Mouse (Mus musculus) fat pad, adult 2 months (tissue): ENCODE measurements around the gene Ppm1j.
"Not testable (repeated sequence)": the region's sequence is repeated elsewhere in the genome, so short reads cannot be mapped to it uniquely, and the experiment has no call there.

Experiments
- DNase-seq: peaks from one replicate; pipeline ENCODE4 v3.0.0-alpha.2; 2011; ENCODE audit warnings: low read depth, low spot score; ENCODE audit errors: extremely low read depth

Ppm1j gene

DNA sequence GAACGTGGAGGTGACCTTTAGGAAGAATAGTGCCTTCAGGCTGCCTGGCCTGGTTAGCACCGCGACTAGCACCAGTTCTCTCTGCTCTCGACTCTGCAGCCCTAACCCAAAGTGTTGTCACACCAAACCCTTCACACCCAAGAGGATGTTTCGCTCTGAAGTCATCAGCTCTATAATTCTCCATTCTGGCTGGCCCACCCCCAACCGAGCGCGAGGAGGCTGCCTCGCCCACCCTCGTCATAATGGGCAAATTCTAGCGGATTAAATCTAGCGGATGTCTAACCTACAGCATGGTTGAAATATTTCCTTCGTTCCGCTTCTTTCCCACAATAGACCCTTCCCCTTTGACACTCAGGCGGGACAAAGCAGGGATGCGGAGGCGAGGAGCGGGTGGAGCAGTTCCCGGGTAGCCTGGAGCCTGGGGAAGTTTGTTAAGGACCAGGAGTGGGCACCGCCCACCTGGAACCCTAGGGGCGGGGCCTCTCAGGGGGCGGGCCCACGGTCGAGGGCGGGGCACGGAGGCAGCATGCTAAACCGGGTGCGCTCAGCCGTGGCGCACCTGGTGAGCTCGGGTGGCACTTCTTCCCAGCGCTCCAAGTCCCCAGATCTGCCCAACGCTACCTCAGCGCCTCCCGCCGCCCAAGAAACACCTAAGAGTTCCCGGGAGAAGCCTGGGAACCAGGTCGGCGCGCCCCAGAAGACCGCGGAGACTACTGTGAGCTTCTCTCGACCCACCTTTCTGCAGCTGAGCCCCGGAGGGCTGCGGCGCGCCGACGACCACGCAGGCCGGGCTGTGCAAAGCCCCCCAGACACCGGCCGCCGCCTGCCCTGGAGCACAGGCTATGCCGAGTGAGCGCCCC is at the start of gene Ppm1j:
Gene Ppm1j, plus strand, starts transcription at position 496 of the 860 bp plus-strand sequence.
- no peak for DNase-seq

DNA sequence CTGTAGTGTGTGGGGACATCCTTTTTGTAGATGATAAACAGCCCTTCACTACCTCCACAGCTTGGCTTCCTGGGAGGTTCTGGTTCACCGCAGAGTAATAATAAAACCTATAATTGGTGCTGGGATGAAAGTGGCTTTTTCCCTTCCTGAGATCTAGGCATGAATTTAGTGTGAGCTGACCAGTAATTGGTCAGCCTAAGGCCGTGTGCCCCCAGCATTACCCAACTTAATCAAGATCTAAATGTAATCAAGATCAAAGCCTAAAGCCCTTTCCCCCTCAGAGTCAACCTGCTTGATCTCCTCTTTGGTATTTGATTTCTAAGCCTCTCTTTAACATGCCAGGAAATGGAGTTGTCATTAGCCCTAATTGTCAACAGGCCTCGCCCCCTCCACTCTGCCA is 47.9 kb upstream of the Ppm1j start:
- no peak for DNase-seq

DNA sequence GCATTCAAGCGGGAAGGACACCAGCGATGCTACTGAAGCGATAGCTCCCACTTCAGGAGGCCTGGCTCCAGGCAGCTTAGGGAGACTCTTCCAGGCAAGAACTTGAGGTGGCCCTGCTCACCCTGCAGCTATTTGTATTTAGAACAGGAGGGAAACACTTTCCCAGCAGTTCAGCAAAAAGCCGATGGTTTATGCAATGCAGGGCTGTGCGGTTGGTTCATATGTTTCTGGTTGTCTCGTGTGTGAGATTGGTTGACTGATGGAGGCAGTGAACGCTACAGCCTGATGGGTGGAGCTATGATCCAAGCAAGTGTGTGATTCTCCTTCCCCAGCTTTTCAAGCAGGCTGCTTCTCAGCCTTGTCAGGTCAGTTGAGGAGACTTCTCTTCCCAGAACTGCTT is 46.2 kb upstream of the Ppm1j start:
- no peak for DNase-seq

DNA sequence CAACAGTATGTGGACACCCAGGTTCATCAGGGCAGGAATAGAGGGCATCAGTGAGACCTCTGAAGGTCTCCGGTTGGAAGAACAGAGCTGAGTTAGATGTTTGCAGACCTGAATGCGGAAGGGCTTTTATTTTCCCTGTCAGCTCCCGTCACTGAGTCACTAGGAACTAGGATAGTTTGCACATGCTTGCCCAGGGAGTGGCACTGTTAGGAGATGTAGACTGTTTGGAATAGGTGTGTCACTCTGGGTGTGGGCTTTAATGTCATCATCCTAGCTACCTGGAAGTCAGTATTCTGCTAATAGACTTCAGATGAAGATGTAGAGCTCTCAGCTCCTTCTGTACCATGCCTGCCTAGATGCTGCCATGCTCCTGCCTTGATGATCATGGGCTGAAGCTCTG is 38.9 kb upstream of the Ppm1j start:
- no peak for DNase-seq

DNA sequence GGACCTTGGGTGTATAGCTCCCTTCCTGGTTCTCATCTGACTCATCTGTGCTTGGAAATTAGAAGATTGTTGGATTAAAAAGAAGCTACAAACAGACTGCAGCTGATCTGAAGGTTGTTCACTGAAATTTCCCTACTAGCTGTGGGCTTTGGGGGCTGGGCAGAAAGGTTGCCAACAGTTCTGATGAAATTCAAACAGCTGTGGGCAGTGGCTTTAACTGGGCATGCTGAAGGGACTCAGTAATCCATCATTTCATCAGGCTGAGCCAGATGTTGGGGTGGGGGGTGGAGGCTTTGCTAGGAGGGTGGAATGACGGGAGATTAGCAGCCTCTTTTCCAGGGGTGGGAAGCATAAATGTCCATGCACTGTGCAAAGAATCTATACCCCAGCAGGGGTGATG is 37.7 kb upstream of the Ppm1j start:
- no peak for DNase-seq

DNA sequence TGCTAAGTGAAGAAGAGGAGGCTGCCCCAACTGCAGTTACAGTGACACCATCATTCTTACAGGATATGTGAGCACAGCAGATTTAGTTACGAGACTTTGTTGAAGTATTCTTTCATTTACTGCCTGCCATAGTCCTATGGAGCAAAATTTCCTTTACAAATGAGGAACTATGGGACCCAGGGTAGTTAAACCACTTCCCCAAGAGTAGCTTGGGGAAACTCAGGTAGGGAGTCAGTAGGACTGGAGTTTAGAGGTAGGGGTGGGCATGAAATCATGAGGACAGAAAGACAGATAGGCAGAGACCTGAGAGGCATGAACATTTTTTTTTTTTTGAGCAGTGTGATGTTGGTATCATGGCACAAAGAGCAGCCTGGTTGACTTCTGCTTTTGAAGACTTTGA is 37.0 kb upstream of the Ppm1j start:
- DNase-seq, result no peak

DNA sequence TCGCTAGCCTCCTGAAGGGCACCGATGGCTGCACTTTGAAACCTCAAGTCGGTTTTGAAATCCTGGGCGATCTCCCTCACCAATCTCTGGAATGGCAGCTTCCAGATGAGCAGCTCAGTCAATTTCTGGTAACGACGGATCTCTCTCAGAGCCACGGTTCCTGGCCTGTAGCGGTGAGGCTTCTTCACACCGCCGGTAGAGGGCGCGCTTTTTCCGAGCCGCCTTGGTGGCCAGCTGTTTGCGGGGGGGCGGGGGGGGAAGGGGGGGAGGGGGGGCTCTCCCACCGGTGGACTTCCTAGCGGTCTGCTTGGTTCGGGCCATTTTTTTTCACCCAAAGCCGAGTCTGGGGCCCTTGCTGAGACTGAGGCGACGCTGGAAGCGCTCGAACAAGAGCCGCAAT is 28.0 kb upstream of the Ppm1j start:
- not testable (repeated sequence) for DNase-seq

DNA sequence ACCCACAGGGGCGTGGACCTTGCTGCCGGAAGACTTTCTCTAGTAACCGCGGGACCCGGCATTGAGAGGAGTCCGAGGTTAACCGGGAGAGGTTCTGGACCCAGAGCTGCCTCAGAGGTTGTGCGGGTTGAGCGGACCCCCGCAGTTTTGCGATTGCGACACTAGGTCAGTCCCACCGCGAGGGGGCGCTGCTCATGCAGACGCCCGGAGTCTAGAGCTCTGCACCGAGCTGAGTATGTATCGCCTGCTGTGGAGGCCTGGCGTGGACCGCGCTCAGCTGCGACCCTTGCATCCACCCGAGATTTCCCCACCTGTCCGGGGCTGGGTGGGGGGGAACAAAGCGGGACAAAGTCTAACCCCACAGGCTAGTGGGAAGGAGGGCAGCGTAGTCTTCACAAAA is 22.4 kb upstream of the Ppm1j start:
- no peak for DNase-seq

DNA sequence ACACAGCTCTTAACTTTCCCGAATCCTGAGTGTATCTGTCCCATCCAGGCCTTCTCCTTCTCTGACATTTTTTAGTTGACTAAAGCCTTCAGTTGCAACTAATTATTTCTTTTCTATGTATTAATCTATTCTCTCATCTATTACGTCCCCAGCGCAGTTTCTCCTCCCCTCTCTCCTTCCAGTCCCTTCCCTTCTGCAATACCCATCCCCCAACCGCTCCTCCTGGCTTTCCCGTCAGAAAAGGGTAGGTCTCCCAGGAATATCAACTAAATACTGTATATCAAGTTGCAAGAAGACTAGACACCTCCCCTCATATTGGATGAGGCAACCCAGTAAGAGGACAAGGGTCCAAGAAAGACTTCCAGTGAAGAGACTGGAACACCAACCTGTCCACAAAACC is 22.0 kb upstream of the Ppm1j start:
- DNase-seq, result no peak

DNA sequence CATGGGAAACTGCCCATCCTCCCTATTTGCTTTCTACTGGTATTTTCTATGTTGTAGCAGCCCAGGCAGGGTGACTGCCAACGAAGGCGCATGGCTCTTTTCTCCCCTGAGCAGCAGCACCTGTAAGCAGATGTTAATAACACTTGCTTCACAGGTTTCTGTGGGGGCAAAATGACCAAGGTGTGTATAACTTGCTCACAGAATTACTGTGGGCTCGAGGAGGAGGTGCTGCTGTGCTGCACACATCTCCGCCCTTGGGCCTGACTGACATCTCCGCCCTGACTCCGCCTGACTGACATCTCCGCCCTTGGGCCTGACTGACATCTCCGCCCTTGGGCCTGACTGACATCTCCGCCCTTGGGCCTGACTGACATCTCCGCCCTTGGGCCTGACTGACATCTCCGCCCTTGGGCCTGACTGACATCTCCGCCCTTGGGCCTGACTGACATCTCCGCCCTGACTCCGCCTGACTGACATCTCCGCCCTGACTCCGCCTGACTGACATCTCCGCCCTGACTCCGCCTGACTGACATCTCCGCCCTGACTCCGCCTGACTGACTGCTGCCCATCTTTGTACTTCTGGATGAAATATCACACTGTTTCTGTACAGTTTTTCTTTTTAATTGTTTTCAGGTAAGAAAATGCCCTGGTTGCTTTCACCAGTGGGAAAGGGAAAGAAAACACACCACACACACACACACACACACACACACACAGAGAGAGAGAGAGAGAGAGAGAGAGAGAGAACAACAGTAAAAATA is 18.6 kb upstream of the Ppm1j start:
- not testable (repeated sequence) for DNase-seq

DNA sequence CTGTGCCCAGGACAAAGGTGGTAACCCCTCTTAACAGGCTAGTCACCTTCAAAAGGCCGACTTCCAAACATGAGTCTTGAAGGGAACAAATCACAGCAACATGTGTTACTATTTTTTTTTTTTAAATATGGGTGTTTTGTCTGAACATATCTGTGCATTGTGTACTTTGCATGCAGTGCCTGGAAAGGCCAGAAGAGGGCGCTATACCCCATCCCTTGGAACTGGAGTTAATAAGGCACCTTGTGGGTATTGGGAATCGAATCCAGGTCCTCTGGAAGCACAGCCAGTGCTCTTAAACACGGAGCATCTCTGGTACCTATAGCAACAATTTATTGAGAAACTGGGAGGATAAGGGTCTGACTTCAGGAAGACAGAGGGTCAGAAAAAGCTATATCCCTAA is 15.8 kb upstream of the Ppm1j start:
- no peak for DNase-seq

DNA sequence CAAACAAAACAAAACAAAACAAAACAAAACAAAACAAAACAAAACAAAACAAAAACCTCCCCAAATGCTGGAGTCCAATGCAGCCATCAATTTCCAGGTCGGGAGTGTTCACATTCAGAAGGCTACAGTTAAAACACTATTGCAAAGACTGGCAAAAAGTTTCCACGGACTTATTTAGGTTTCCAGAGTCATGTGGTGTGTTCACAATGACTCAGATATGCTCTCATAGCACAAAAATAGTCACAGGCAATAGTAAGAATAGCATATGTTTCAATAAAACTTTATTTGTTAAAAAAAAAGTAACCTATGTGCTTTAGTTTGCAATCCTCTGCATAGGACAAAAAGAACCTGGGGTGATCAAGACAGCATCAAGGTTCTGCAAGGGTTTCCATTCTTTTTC is 13.7 kb upstream of the Ppm1j start:
- DNase-seq, result no peak

DNA sequence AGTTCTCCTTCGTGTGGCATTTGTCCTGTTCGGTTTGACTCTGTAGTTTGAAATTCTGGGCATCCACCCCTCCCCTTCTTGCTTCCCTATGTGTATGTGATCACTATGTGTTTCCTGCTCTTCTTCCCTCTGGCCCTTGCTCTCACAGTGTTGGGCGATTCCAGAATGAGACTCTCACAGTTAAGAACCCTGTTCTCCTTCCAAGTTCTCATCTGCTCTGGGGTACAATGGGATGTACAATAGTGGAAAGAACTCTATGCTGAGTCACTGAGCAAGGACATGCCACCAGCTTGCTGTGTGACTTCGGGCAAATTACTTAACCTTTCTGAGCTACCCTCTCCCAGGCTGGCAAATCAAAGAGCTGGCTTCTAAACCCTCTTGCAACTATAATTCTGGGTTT is 13.1 kb upstream of the Ppm1j start:
- no peak for DNase-seq

DNA sequence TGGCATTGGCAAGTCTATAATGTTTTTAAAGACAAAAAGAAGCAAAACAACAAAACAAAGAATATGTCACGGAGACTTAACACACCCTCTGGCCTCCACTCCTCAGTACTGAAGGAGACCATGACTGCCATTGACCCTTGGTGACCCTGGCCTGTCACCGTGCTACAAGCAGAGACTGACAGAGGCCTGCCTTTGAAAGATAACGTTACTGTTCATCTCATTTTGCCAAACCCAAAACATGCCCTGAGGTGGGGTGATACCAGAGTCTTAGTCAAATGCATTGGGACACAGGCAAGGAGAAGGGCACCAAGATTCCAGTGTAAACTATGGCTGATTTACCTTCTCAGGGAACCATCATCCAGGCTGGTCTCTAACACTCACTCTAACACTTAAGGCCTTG is 11.7 kb upstream of the Ppm1j start:
- no peak for DNase-seq

DNA sequence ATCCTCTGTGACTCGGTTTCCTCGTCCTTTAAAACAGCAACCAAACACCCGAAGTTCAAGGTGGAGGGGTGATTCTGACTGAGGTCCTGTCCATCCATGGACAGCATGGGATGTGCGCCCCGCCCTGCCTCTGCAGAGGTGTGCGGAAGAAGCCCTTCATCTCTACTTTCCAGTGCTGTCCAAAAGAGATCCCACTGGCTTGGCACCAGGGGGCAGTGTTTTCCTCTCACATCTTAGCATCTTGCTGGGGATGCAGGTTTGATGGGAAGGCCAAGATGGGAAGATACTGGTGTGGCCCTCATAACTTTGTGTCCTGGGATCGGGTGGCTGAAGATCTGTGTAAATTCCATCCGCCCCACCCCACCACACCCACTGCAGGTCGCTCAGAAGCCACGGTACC is 10.8 kb upstream of the Ppm1j start:
- no peak for DNase-seq

DNA sequence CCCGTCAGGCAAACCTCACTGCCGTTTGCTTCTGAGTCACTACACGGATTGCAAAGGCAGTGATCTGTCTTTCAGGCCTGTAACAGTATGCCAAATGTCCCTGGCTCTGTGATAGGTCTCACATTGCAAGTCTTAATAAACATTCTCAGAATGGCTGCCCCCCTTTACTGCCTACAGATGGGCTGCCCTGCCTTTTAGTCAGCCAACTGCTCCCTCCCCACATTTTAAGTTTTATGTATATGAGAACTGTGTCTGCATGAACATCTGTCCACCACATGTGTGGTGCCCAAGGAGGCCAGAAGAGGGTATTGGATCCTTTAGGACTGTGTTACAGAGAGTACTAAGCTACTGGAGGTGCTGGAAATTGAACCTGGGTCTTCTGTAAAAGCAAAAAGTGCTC is 9.9 kb upstream of the Ppm1j start:
- no peak for DNase-seq

DNA sequence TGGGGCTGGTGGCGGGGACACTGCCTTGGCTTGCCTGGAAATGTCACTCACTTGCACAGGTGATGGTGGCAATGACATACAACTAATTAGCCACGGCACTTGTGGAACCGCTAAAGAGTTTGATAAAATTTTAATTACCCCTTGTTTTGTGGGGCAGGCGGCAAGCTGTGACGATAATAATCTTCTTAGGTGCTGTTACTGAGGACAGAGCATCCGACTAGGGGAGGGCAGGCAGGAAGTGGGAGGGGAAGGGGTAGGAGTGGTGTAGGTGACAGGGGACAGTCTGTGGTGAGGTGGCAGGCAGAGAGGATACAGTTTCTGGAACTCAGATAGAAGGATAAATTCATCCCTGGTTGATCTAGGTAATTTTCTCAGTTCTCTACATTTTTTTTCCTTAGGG is 9.4 kb upstream of the Ppm1j start:
- no peak for DNase-seq

DNA sequence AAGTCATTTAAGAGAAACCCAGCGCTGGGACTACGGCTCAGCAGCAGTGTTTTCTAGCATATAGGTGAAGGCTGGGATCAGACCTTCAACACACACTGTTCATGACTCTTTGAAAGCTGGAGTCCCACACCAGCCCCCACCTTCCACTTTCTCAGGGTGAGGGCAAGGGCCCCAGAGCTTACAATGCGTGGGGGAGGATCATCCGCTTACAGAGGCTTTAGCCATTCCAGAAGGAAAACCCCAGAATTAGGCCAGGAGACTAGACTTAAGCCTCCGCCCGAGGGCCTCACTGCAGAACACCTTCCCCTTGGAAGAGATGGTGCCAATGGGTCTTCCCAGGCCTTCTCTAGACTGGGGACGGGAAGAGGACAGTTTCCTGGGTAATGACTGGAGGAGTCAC is 7.6 kb upstream of the Ppm1j start:
- DNase-seq, result no peak

DNA sequence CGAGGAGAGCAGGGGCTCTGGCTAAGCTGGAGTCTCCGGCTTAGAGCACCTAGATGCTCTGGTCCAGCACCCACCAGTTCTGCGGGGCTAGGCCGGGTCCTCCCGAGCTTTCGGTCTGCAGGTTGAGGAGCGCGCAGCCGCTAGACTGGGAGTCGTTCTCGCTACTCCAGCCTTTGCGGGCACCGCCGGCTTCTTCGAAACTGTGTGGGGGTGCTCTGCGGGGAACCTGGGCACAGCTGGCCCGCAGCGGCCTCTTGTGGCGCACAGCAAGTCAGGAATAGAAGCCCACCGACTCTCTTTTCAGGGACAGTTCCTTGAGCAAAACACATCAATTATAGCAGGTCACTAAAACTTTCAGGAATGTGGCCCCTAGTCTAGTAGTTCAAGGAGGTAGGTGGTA is 3.5 kb upstream of the Ppm1j start:
- DNase-seq, result no peak

DNA sequence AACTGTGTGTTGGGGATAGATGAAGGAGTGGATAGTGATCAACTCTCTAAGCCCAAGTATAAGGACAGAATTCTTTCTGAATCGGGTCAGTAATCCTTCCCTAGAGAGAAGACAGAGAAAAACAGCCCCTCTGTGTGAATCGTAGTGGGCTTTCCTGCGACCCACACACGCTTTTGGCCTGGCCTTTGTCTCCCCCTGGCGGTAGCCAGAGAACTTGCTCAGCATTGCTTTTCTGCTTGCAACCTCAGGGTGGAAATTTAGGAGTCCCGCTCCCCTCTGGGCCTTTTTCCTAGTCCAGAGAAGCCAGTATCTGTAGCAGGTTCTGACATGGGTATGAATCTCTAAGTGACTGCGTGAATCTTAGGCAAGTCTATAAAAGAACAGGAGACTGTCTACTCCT is 907 bp upstream of the Ppm1j start:
- no peak for DNase-seq

DNA sequence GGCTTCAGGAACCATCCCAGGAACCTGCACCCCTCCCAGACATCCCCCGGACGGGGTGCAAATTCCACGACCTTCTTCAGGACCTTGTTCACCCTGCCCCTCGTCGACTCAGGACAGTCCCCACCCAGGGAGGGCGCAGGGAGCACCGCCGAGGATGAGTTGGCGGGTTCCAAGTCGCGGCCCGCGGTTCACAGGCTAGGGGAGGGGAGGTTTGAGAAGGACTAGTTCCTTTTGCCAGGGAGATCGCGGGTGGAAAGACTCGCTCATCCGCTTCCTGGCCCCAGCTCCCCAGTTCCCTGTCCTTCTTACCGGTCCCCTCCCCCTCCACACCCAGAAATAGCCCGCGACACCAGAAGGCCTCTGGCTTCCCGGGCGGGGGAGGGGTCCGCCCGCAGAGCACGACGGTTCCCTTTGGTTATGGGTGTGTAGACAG is 631 bp downstream of the Ppm1j start, which contains the start of gene Fam19a3:
Gene Fam19a3, minus strand, starts transcription at position 370 of the 433 bp plus-strand sequence.
- no peak for DNase-seq

DNA sequence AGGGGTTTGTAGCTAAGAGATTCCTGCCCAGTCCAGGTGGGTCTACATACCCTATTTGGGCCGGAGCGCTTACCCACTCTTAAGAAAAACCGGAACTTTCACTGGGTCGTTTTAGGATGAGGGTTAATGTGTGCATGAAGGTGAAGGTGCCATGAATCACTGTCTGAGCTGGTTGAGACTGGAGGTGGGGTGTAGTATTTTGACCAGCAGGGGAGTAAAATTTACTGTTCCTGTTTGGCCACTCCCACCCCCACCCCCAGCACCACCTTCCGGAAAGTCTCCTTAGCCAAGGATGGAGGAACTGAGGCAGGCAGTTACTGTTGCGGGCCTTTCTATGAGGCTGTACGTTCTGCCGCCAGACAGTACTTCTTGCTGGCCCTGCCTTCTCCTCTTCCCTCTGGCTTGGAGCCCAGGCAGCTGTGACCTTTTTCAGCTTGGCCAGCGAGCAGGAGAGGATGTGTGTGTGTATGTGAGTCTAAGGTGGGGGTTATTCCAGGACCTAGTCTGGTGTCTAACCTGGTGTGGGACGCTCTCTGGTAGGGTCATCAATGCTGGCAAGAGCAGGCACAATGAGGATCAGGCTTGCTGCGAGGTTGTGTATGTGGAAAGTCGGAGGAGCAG is 1.3 kb downstream of the Ppm1j start:
- no peak for DNase-seq
